Mouse (Mus musculus): ENCODE data around the gene Vti1a.

- TF ChIP-seq CTCF (conservative IDR thresholded peaks at IDR 0.05; ENCODE audit: low read length) (no peak), POU5F1 (IDR thresholded peaks at IDR 0.05; ENCODE audit: borderline replicate concordance, low read length) (no peak)
These were observed 236.8 kb downstream of the Vti1a start for GRCm38 (mm10) chr19:55552861-55553260.
